ENCODE assay signal across 25 mouse cellular contexts in genomic region chr1:88707536-88707935, GRCm38 (mm10). TPM values are rescaled to one million over a fixed set of nuclear protein-coding genes. Genes with fewer than 3 reads are reported as not detected.
A peak's percentile ranks its signal among the peaks of the same experiment; 100 is the strongest.
DNase-seq lines count a peak whose midpoint lies in the region; ATAC-seq and TF ChIP-seq lines count a peak whose summit lies in the region.
"Had no signal": no experiment of that assay in that cellular context is flagged by ENCODE, and none has a peak within 500 bp of the region (broad histone marks: within the 10 kb centered on the region; RNA-seq: fewer than 3 reads in every experiment).

No protein-coding gene starts in this region.

- H3K9me3 ChIP-seq in hindbrain, embryonic 12.5 days (replicated peaks) = no peaks in the 10 kb centered on the region
- H3K9me3 ChIP-seq in hindbrain, embryonic 16.5 days (ENCODE audit: control insufficient read depth, low read length) = no peaks in the 10 kb centered on the region
- H3K9me3 ChIP-seq in lung, postnatal 0 days (ENCODE audit: low read length) = no peaks in the 10 kb centered on the region
- H3K9me3 ChIP-seq: forebrain, embryonic 10.5 days; heart, embryonic 15.5 days; limb, embryonic 15.5 days; liver, embryonic 15.5 days; midbrain, embryonic 12.5 days had no signal

- 27% methylated on average over 6 of the region's 6 CpGs for WGBS in hindbrain, embryonic 12.5 days
- WGBS in hindbrain, embryonic 16.5 days = 29% methylated on average over 6 of the region's 6 CpGs
- 54% methylated on average over 6 of the region's 6 CpGs for WGBS in lung, postnatal 0 days

- TF ChIP-seq EP300 in lung, postnatal 0 days (IDR thresholded peaks at IDR 0.05) = no peak

- H3K36me3 ChIP-seq in hindbrain, embryonic 12.5 days = no peaks in the 10 kb centered on the region
- no peaks in the 10 kb centered on the region for H3K36me3 ChIP-seq in hindbrain, embryonic 16.5 days (ENCODE audit: control insufficient read depth, insufficient read depth, low read length)
- H3K36me3 ChIP-seq in lung, postnatal 0 days (ENCODE audit: insufficient read depth, low read length) = no peaks in the 10 kb centered on the region
- H3K36me3 ChIP-seq: forebrain, embryonic 10.5 days; heart, embryonic 15.5 days; limb, embryonic 15.5 days; liver, embryonic 15.5 days; midbrain, embryonic 12.5 days had no signal

- DNase-seq in lung, postnatal 14 days = peak; percentile 8
- no peak for DNase-seq in lung, postnatal 0 days (ENCODE audit: low spot score)
- peak; percentile 79 for DNase-seq in brain, embryonic 14.5 days (ENCODE audit: low read depth)
- peak; percentile 15 for DNase-seq in mesoderm, embryonic 11.5 days (ENCODE audit: low read depth, low spot score)
- no peak for DNase-seq in layer of hippocampus, adult 2 months (ENCODE audit: low spot score in 2 of 2)
- DNase-seq: adrenal gland, postnatal 10 days; B cell, adult 2 months; cerebellum, adult 8-10 months; cerebellum, postnatal 36 days; gastrocnemius, adult 2 months; heart, postnatal 36 days; kidney, adult 11 months; kidney, postnatal 4 days; left cerebral cortex, postnatal 4 days; right cerebral cortex, adult 18-20 months; right cerebral cortex, postnatal 4 days; thymus, adult 18-20 months; thymus, postnatal 36 days had no signal

- no peak for TF ChIP-seq POLR2A in brain, embryonic 14.5 days (IDR thresholded peaks at IDR 0.05; ENCODE audit: borderline replicate concordance, extremely low read depth, insufficient read depth, insufficient read length, poor library complexity, severe bottlenecking)

- H3K4me3 ChIP-seq in hindbrain, embryonic 12.5 days = no peak overlapping the region
- H3K4me3 ChIP-seq in hindbrain, embryonic 16.5 days (ENCODE audit: low read length) = no peak overlapping the region
- H3K4me3 ChIP-seq in lung, postnatal 0 days (ENCODE audit: low read depth, low read length) = no peak overlapping the region
- no peak overlapping the region for H3K4me3 ChIP-seq in layer of hippocampus, adult 2 months
- H3K4me3 ChIP-seq: forebrain, embryonic 10.5 days; gastrocnemius, adult 2 months; heart, embryonic 15.5 days; limb, embryonic 15.5 days; liver, embryonic 15.5 days; midbrain, embryonic 12.5 days had no signal

- H3K27ac ChIP-seq in hindbrain, embryonic 12.5 days = 0 out of 2 replicates have a peak overlapping the region, but pooled peaks have one; percentile 3
- no peak overlapping the region for H3K27ac ChIP-seq in hindbrain, embryonic 16.5 days (ENCODE audit: low read depth, low read length)
- H3K27ac ChIP-seq in lung, postnatal 0 days (ENCODE audit: low read length) = no peak overlapping the region
- no peak overlapping the region for H3K27ac ChIP-seq in layer of hippocampus, adult 2 months
- H3K27ac ChIP-seq: forebrain, embryonic 10.5 days; gastrocnemius, adult 2 months; heart, embryonic 15.5 days; limb, embryonic 15.5 days; liver, embryonic 15.5 days; midbrain, embryonic 12.5 days had no signal

- H3K4me2 ChIP-seq in hindbrain, embryonic 12.5 days (replicated peaks) = no peak overlapping the region
- no peak overlapping the region for H3K4me2 ChIP-seq in hindbrain, embryonic 16.5 days (ENCODE audit: low read length)
- H3K4me2 ChIP-seq in lung, postnatal 0 days (replicated peaks; ENCODE audit: low read depth, low read length) = no peak overlapping the region
- H3K4me2 ChIP-seq: heart, embryonic 15.5 days; limb, embryonic 15.5 days; liver, embryonic 15.5 days; midbrain, embryonic 12.5 days had no signal

- no peak for ATAC-seq in hindbrain, embryonic 12.5 days (ENCODE audit: low FRiP score)
- ATAC-seq in hindbrain, embryonic 16.5 days = no peak
- no peak for ATAC-seq in lung, postnatal 0 days

- no peak for TF ChIP-seq CTCF in lung, postnatal 0 days (IDR thresholded peaks at IDR 0.05)
- no peak for TF ChIP-seq CTCF in brain, embryonic 14.5 days (IDR thresholded peaks at IDR 0.05; ENCODE audit: borderline replicate concordance, extremely low read depth, insufficient read depth, insufficient read length)
- no peak for TF ChIP-seq CTCF in layer of hippocampus, adult 2 months (conservative IDR thresholded peaks at IDR 0.05)

- peaks cover 12% of the 10 kb centered on the region for H3K4me1 ChIP-seq in hindbrain, embryonic 12.5 days
- peaks cover 13% of the 10 kb centered on the region for H3K4me1 ChIP-seq in hindbrain, embryonic 16.5 days (ENCODE audit: control insufficient read depth, insufficient read depth, low read depth, low read length)
- no peaks in the 10 kb centered on the region; the same call in 1 of the 2 replicates for H3K4me1 ChIP-seq in lung, postnatal 0 days (ENCODE audit: insufficient read depth, low read depth, low read length)

- 0 out of 2 replicates have a peak overlapping the region, but pooled peaks have one; percentile 11 for H3K9ac ChIP-seq in hindbrain, embryonic 12.5 days
- H3K9ac ChIP-seq in hindbrain, embryonic 16.5 days (ENCODE audit: low read depth, low read length) = no peak overlapping the region
- no peak overlapping the region for H3K9ac ChIP-seq in lung, postnatal 0 days (replicated peaks; ENCODE audit: low read depth)
- H3K9ac ChIP-seq: heart, embryonic 15.5 days; limb, embryonic 15.5 days; liver, embryonic 15.5 days; midbrain, embryonic 12.5 days had no signal

- no peaks in the 10 kb centered on the region for H3K27me3 ChIP-seq in hindbrain, embryonic 12.5 days
- no peaks in the 10 kb centered on the region for H3K27me3 ChIP-seq in hindbrain, embryonic 16.5 days (replicated peaks; ENCODE audit: control insufficient read depth, insufficient read depth, low read length)
- H3K27me3 ChIP-seq in lung, postnatal 0 days (replicated peaks; ENCODE audit: insufficient read depth, low read length) = no peaks in the 10 kb centered on the region
- H3K27me3 ChIP-seq: heart, embryonic 15.5 days had no signal

RNA-seq across cellular contexts. Expression of gene Arl4c, which starts 5.5 kb away (rescaled TPM):
- 49.4 and 49.8 TPM in 2 replicates for polyA plus RNA-seq in hindbrain, embryonic 12.5 days (2016; fragmentation: Nextera tagmentation; extraction: Ambion mirVana)
- polyA plus RNA-seq in hindbrain, embryonic 16.5 days (2015; fragmentation: Nextera tagmentation; extraction: Ambion mirVana) = 37.7 and 41.2 TPM in 2 replicates
- 24.9 and 28.1 TPM in 2 replicates for polyA plus RNA-seq in lung, postnatal 0 days (2015; fragmentation: Nextera tagmentation; extraction: Ambion mirVana)
- 41.9 and 64.4 TPM in 2 replicates for polyA plus RNA-seq in brain, embryonic 14.5 days (2012; rRNA removed)
- 10 to 100 TPM; 27.6 to 27.7 TPM for total RNA-seq in layer of hippocampus, adult 2 months (2021)

Comparison
In these comparisons a context has a peak if more than half of its experiments do, and no peak if none do; other contexts are left out.
1. DNase-seq: peak in lung, postnatal 14 days (single experiment), brain, embryonic 14.5 days (single experiment) and mesoderm, embryonic 11.5 days (single experiment); none in lung, postnatal 0 days (single experiment) and layer of hippocampus, adult 2 months (0 of 2).